Mouse (Mus musculus): ENCODE measurements around the gene Car9. TPM values are rescaled to one million over a fixed set of nuclear protein-coding genes. Genes with fewer than 3 reads are reported as not detected.

Gene Car9
- polyA plus RNA-seq, 1 experiment = 0.61 TPM

DNA sequence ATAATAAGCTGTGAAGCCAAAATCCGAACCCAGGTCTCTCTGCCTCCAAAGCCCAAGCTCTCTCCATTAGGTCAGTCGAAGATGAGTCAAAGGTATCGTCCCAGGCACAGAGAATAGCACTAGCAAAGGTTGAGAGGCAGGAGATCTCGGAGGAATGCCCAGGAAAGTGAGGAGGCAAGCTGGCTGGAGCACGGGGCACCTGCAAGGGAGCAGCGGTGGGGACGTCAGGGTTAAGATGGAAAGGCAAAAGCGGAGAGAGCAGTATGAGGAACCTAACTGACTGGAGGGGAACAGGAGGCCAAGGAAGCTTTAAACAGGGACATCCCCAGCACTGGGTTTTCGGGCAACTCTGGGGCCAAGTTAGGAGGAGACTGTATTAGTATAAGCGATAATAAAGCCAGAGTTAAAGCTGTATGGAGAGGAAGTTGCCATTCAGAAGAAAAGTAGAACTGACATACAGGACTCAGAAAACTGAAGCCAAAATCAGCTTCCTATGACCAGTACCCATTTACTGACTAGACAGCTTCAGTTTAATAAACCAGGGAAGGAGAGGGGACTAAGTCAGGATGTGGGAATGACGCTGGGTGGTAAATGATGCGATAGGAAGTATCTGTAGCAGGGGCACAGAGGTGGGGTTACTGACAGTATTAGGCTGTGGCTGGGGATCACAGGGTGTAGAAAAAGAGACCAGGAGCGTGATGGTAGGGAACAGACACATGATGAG, 52.9 kb downstream of the Car9 start:
- no peak overlapping the region; the same call in 1 of the 2 replicates for H3K27ac ChIP-seq (ENCODE audit: insufficient read depth, low read length)
- H3K4me1 ChIP-seq (ENCODE audit: control insufficient read depth, insufficient read depth, low read length) = peaks cover 10% of the 10 kb centered on the region
- no peak overlapping the region for H3K4me3 ChIP-seq (ENCODE audit: insufficient read depth, low read length)
- TF ChIP-seq POLR2A (IDR thresholded peaks at IDR 0.05; ENCODE audit: extremely low read depth, insufficient read depth, low read length) (no peak), CTCF (IDR thresholded peaks at IDR 0.05; ENCODE audit: extremely low read depth, insufficient read depth, low read length) (no peak)

DNA sequence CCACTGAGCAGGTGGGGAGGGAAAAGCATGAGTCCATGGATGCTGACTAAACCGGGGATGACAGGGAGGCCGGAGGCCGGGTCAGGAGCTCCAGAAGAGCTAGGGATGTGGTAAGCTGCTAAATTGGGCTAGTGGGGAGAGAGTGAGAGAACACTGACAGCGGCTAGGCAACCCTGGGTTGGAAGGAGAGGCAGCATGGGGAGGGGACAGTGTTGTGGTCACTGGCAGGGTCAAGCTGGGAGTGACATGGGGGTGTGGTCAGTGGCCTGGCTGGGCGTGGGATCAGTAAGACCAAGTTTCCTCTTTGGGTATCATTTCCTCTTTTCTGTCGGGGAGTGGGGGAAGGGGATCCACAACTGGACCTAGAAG, 53.5 kb downstream of the Car9 start:
- Histone ChIP-seq H3K4me3 (ENCODE audit: insufficient read depth, low read length) (no peak overlapping the region), H3K4me1 (ENCODE audit: control insufficient read depth, insufficient read depth, low read length) (peaks cover 10% of the 10 kb centered on the region), H3K27ac (ENCODE audit: insufficient read depth, low read length) (no peak overlapping the region; the same call in 1 of the 2 replicates)
- TF ChIP-seq POLR2A (IDR thresholded peaks at IDR 0.05; ENCODE audit: extremely low read depth, insufficient read depth, low read length) (no peak), CTCF (IDR thresholded peaks at IDR 0.05; ENCODE audit: extremely low read depth, insufficient read depth, low read length) (no peak)

DNA sequence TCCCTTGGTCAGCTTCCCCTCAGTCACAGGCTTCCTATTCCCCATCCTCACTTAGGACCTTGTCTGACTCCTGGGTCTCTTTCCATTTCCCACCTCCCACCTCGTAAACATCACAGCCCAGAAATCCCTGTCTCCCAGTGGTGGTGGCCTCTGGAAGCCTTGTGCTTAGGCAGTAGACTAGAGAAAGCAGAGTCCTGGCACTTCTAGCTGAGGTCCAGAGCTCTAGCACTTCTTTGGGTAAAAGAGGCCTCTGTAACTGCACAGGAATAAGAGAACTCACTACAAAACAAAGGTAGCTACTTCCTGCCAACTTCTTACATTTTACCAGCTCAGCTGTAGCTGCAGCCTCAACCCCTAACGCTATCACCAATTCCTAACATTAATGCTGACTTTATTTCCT, 54.2 kb downstream of the Car9 start:
- Histone ChIP-seq H3K27ac (ENCODE audit: insufficient read depth, low read length) (no peak overlapping the region), H3K4me1 (ENCODE audit: control insufficient read depth, insufficient read depth, low read length) (peaks cover 10% of the 10 kb centered on the region), H3K4me3 (ENCODE audit: insufficient read depth, low read length) (peak overlapping the region; percentile 15)
- TF ChIP-seq POLR2A (IDR thresholded peaks at IDR 0.05; ENCODE audit: extremely low read depth, insufficient read depth, low read length) (no peak), CTCF (IDR thresholded peaks at IDR 0.05; ENCODE audit: extremely low read depth, insufficient read depth, low read length) (no peak)

DNA sequence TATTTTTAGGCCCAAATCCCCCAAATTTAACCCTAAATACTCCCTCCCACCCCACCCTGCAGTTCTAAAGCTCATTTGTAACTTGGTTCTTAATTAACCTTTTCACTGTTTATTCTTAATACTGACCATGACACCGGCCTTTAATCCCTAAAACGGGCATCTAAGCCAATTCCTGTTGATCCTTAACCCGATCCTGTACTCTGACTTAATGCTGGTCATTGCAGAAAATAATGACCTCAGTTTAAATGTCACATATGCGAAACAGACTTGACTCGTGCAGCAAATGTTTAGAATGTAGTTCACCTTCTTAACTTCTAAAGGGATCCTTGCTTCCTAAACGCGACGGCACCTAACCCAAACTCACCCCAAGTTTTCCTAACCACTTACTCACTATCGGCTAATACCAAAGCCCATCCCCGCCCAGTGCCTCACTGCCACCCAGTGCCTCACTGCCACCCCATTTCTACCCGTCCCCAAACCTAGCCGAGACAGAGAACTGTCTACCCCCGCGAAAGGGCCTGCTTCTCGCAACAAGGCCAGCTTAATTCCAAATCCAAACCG, 54.8 kb downstream of the Car9 start:
- peak overlapping the region; percentile 30 for H3K27ac ChIP-seq (ENCODE audit: insufficient read depth, low read length)
- H3K4me1 ChIP-seq (ENCODE audit: control insufficient read depth, insufficient read depth, low read length) = peaks cover 10% of the 10 kb centered on the region
- TF ChIP-seq POLR2A (IDR thresholded peaks at IDR 0.05; ENCODE audit: extremely low read depth, insufficient read depth, low read length) = no peak
- no peak for TF ChIP-seq CTCF (IDR thresholded peaks at IDR 0.05; ENCODE audit: extremely low read depth, insufficient read depth, low read length)
- H3K4me3 ChIP-seq (ENCODE audit: insufficient read depth, low read length) = peak overlapping the region; percentile 71

DNA sequence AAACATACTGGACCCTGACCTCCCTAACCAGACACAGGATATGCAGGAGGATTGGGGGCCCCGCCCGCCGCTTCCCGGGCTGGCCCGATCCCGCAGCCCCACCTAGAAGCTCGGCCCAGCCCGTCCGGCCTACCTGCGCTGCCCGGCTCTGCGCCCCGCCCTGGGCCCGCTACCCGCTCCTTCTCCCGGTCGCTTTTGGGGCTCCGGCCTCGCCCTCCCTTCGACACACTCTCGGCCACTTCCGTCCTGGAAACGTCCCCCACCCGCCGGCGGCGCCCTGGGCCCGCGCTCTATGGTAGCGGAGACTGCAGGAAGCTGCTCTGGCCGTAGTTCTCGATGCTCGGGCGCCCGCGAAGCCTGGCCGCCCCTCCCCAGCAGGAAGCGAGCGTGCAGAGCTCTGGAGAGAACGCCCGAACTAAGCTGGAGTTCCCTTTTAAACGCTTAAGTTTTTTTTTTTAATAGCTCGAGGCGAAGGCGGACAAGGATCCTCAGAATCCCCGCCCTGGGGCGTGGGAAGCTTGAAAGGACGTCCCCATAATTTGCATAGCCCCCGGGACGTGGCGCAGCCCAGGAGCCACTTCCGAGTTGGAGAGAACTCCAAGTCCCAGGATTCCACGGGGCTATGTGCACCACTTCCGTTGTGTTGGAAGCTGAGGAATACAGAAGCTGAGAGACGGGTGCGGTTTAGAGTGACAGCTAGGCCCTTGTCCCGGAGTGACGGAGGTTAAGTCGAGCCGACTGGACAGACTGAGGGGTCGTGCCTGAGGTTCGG, 55.4 kb downstream of the Car9 start, which contains the start of the genes Creb3 and Tln1:
Creb3 (plus strand) TSS at position 336 of the 772 bp plus-strand sequence.
Tln1 (minus strand) TSS at position 695 of the 772 bp plus-strand sequence.
- TF ChIP-seq CTCF (IDR thresholded peaks at IDR 0.05; ENCODE audit: extremely low read depth, insufficient read depth, low read length) (no peak), POLR2A (IDR thresholded peaks at IDR 0.05; ENCODE audit: extremely low read depth, insufficient read depth, low read length) (peak; percentile 90)
- Histone ChIP-seq H3K4me1 (ENCODE audit: control insufficient read depth, insufficient read depth, low read length) (peaks cover 10% of the 10 kb centered on the region), H3K4me3 (ENCODE audit: insufficient read depth, low read length) (peak within 1 kb of the TSS; percentile 71), H3K27ac (ENCODE audit: insufficient read depth, low read length) (peak within 1 kb of the TSS; percentile 30)

DNA sequence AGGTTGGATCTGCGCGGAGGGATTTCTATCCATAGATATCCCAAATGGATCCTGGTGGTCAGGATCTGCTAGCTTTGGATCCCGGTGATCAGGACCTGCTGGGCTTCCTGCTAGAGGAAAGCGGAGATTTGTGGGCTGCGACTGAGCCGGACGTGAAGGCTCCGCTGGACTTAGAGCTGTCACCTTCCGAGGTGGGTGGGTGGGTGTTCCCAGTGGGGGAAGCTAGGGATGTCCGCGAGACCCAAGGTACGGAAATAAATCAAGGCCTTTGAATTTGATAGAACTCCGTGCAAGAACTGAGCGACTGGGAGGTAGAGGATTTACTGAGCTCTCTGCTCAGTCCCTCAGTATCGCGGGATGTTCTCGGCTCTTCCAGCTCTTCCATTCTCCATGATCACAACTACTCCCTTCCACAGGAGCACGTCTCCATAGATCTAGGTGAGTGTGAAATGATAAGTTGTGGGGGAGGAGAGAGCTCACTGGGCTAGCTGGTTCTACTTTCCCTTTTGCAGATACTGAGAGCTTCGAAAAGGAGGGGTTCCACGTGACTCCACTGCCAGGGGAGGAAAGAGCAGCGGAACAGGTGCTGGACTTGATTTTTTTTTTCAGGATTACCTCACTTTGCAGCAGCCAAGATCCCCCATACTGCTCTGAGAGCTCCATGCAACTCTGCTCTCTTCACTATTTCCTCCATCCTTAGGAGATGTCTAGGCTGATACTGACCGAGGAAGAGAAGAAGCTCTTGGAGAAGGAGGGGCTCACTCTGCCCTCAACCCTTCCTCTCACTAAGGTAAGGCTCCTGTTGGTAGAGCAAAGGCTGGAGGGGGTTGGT, 56.2 kb downstream of the Car9 start:
- H3K4me1 ChIP-seq (ENCODE audit: control insufficient read depth, insufficient read depth, low read length) = peaks cover 10% of the 10 kb centered on the region
- TF ChIP-seq POLR2A (IDR thresholded peaks at IDR 0.05; ENCODE audit: extremely low read depth, insufficient read depth, low read length) (no peak), CTCF (IDR thresholded peaks at IDR 0.05; ENCODE audit: extremely low read depth, insufficient read depth, low read length) (no peak)
- H3K27ac ChIP-seq (ENCODE audit: insufficient read depth, low read length) = no peak overlapping the region
- H3K4me3 ChIP-seq (ENCODE audit: insufficient read depth, low read length) = peak overlapping the region; percentile 71

Other genes starting within 250 kb of the Car9 start
- 0.55 and 0.77 TPM in 2 replicates for gene Atp8b5, start 239.8 kb upstream of the Car9 start, polyA plus RNA-seq (2012; rRNA removed)
- 50.6 and 53.8 TPM in 2 replicates for gene Rusc2, start 125.0 kb upstream of the Car9 start, polyA plus RNA-seq (2012; rRNA removed)
- gene Fam166b, start 77.8 kb upstream of the Car9 start, polyA plus RNA-seq (2012; rRNA removed) = 1.8 and 1.9 TPM in 2 replicates
- gene Tesk1, start 65.0 kb upstream of the Car9 start, polyA plus RNA-seq (2012; rRNA removed) = 77.0 and 78.5 TPM in 2 replicates
- 1.0 and 1.8 TPM in 2 replicates for gene Cd72, start 52.3 kb upstream of the Car9 start, polyA plus RNA-seq (2012; rRNA removed)
- gene Sit1, start 23.2 kb upstream of the Car9 start, polyA plus RNA-seq (2012; rRNA removed) = 0.08 TPM in 1 of 2 replicates, not detected in the other
- 75.7 and 82.6 TPM in 2 replicates for gene Ccdc107, start 14.1 kb upstream of the Car9 start, polyA plus RNA-seq (2012; rRNA removed)
- gene Arhgef39, start 7.3 kb upstream of the Car9 start, polyA plus RNA-seq (2012; rRNA removed) = 0.55 and 2.7 TPM in 2 replicates
- gene Tpm2, start 16.8 kb downstream of the Car9 start, polyA plus RNA-seq (2012; rRNA removed) = 10.4 and 12.5 TPM in 2 replicates
- gene Creb3, start 55.4 kb downstream of the Car9 start, polyA plus RNA-seq (2012; rRNA removed) = 61.8 and 65.9 TPM in 2 replicates
- 44.3 and 46.5 TPM in 2 replicates for gene Tln1, start 55.7 kb downstream of the Car9 start, polyA plus RNA-seq (2012; rRNA removed)
- 35.7 and 38.8 TPM in 2 replicates for gene Rgp1, start 71.7 kb downstream of the Car9 start, polyA plus RNA-seq (2012; rRNA removed)
- 96.7 and 105 TPM in 2 replicates for gene Gba2, start 71.9 kb downstream of the Car9 start, polyA plus RNA-seq (2012; rRNA removed)
- gene Msmp, start 77.5 kb downstream of the Car9 start, polyA plus RNA-seq (2012; rRNA removed) = 0.15 and 0.34 TPM in 2 replicates
- 115 and 129 TPM in 2 replicates for gene Npr2, start 125.0 kb downstream of the Car9 start, polyA plus RNA-seq (2012; rRNA removed)
- 2.3 and 2.6 TPM in 2 replicates for gene Spag8, start 146.6 kb downstream of the Car9 start, polyA plus RNA-seq (2012; rRNA removed)
- gene Hint2, start 149.5 kb downstream of the Car9 start, polyA plus RNA-seq (2012; rRNA removed) = 81.7 and 84.5 TPM in 2 replicates
- gene Tmem8b, start 162.0 kb downstream of the Car9 start, polyA plus RNA-seq (2012; rRNA removed) = 36.2 and 36.6 TPM in 2 replicates
- 1.0 TPM in 2 replicates for gene Fam221b, start 162.2 kb downstream of the Car9 start, polyA plus RNA-seq (2012; rRNA removed)
- not detected in 2 replicates for gene Olfr70, start 193.8 kb downstream of the Car9 start, polyA plus RNA-seq (2012; rRNA removed)
- gene Olfr71, start 203.3 kb downstream of the Car9 start, polyA plus RNA-seq (2012; rRNA removed) = not detected in 2 replicates
- gene Hrct1, start 220.2 kb downstream of the Car9 start, polyA plus RNA-seq (2012; rRNA removed) = 1.8 and 2.3 TPM in 2 replicates
- 0.89 and 1.1 TPM in 2 replicates for gene Spaar, start 223.1 kb downstream of the Car9 start, polyA plus RNA-seq (2012; rRNA removed)